Mouse (Mus musculus): ENCODE data around the gene Itgb6. TPM values are rescaled to one million over a fixed set of nuclear protein-coding genes. Genes with fewer than 3 reads are reported as not detected.

Gene Itgb6
- 0.03 and 0.06 TPM in 2 replicates for polyA plus RNA-seq (2012; rRNA removed)

DNA sequence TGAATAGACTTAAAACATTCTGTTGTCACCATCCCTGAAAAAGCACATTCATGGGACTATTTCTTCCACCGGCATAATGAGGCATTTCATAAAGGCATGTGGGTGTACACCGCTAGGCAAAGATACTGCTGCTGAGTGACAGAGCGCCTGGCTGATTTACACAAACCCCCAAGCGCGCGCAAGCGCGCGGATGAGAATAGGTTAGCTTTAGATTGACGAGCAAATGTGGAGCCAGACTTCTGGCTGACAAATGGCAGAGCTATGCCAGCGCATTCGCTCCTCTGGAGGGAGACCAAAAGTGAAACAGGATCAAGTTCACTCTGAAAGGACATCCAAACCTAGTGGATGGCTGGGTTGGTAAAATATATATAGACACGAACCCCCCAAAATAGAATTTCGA, at the start of gene Itgb6:
Itgb6 (minus strand) TSS at position 130 of the 400 bp plus-strand sequence.

DNA sequence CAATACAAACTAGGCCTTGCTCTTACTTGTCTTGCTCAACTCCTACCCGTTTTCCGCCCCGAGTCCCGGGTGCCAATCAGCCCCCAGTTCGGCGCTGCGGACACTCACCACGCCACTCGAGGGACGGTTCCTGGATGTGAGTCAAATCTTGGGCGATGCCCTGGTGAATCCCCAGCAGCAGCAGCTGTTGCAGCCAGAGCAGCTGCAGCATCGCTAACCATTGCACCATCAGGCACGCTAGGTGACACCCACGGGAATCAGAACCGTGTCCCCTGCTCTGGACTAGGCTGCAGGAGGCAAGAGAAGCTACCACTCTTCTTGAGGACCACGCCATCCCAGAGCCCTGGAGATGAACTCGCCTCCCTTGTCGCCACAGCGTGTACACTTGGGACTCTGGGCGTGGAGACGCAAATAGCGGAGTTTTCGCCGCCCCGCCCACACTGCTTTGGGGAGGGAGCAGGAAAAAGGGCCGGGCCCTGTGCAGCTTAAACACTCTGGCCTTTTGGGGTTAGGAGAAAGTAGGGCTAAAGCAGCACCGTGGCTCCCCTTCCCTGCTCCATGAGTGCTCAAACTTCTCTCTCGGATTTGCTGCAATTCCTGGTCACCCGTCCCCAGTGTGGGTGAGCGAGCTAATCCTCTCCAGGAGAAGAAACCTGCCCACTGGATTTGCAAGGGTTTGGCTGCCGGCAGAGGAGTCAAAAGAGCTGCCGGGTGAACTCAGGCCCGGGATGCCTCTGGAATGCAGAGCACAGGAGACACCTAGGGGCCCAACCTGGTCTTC, 169.4 kb downstream of the Itgb6 start, which contains the start of gene Pla2r1:
Pla2r1 (minus strand) TSS at position 407 of the 781 bp plus-strand sequence.

Other genes with a start within 250 kb of the Itgb6 start
- gene Pla2r1, start 169.3 kb downstream of the Itgb6 start, polyA plus RNA-seq (2012; rRNA removed) = 0.43 and 0.54 TPM in 2 replicates
- 20.0 and 21.0 TPM in 2 replicates for gene Rbms1, start 240.5 kb upstream of the Itgb6 start, polyA plus RNA-seq (2012; rRNA removed)